Mouse (Mus musculus) layer of hippocampus, adult 8-10 months (tissue): ENCODE results near the gene Gpr176. TPM values are rescaled to one million over a fixed set of nuclear protein-coding genes. Genes with fewer than 3 reads are reported as not detected.
"Not testable (repeated sequence)": the region's sequence is repeated elsewhere in the genome, so short reads cannot be mapped to it uniquely, and the experiment has no call there.

Source experiments
- DNase-seq, 2 experiments: peaks; one replicate each; pipeline ENCODE4 v3.0.0; 2022; ENCODE audit warnings: low spot score in 2 of 2
- total RNA-seq, 4 experiments: library from RNA; stranded (reverse); gene quantifications; 2 replicates each; pipeline ENCODE4 v1.2.4; 2022

The Gpr176 gene
- total RNA-seq, 4 experiments from 2014 or later = 9.8 to 11.8 (median 10.4) TPM

DNA sequence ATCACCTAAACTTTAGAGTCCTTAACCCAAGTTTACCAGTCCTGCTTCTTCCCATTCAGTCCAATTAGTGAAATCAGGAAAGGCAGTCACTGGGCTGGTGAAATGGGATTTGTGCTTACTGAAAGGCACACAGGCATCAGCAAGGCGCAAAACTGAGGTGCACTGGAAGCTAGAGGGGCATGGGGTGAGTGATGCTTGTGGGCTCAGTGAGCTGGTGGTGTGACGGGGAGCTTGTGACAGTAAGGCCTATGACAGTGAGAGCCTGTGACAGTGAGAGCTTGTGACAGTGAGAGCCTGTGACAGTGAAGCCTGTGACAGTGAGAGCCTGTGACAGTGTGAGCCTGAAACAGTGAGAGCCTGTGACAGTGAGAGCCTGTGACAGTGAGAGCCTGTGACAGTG is 71.6 kb downstream of the Gpr176 start:
- no peak for DNase-seq

DNA sequence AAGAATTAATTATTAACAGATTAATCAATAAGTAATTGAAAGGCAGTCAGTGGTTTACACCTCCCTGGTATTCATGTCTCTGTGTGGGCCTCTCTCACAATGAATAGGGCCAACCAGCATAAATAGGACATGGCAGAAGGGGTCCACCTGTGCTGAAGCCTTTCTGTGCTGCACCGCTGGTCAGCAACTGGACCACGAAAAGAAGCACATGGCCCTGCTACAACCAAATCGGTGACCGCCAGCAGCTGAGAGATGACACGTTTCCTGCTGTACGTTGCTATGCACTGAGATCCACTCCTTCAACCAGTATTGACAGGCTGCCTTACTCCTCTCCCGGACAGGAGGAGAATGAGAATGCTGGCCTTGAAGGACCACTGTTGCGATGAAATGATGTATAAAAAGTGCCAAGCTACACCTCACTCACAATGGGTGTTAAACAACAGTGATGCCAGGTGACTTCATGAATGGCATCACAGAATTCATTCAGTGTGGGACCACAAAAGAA is 72.1 kb downstream of the Gpr176 start:
- no peak for DNase-seq

DNA sequence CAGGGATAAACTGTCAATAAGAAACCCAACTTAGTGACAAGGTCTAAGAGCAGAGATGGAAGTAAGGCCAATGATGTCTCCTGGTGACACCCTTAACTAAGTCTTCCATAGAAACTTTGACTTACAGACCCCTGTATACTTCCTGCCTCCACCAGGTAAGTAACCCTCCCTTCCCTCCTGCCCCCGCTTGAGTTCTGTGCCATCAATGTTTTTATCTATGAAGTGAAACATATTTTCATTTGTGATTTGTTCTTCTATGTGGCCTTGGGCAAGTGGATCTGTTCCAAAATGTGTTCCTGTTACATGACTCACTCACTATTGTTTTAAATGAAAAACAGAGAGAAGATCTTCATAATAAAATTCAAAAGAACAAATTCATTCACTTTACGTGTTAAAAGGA is 73.2 kb downstream of the Gpr176 start:
- DNase-seq = no peak

DNA sequence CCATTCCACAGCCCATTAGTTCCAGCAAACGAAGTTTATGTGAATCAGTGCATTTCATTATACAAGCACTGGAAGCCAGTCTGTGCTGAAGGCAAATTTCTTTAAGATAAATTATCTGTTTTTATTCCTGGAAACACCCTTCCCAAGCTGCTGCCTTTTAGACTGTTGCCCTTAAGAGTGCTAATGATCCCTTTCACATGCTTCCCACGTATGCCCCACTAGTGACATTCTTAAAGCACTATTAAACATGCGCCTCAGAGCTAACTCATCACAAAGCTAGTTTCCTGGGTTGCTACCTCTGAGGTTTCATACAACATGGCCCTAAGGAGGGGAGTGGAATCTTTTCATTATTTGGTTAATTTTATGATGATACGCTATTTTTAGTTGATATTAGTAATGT is 74.6 kb downstream of the Gpr176 start:
- no peak for DNase-seq

DNA sequence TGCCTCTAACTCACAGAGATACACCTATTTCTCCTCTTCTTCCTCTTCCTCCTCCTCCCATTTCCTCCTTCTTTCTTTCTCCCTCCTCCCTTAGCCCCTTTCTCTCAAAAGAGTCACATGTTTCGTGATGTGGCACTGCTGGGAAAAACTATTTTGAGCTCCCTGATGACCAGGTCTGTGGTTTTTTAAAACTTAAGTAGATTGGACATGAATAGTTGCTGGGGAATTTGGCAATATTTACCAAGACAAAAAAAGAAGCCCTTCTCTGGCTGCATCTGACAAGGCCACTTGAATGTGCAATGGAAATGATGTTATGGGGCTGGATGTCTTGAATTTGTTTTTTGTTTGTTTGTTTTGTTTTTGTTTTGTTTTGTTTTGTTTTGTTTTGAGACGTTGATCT is 75.3 kb downstream of the Gpr176 start:
- DNase-seq = no peak

DNA sequence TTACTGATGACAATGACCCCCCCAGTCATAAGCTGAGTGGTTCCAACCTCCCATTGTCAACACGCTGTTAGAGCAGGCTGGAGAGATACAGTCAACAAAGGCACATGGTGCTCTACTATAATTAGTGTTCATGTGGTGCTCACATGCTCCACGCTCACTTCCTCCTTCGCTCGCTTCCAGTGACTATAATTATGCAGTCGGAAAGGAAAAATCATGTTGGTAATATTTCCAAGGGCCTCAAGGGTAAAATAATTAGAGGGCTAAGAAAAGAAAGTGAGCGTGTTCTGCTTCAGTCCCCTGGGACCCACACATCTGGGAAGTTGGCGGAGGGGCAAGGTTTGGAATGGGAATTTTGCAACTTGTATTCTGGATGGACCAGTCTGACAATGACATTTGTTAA is 77.7 kb downstream of the Gpr176 start:
- DNase-seq = no peak

DNA sequence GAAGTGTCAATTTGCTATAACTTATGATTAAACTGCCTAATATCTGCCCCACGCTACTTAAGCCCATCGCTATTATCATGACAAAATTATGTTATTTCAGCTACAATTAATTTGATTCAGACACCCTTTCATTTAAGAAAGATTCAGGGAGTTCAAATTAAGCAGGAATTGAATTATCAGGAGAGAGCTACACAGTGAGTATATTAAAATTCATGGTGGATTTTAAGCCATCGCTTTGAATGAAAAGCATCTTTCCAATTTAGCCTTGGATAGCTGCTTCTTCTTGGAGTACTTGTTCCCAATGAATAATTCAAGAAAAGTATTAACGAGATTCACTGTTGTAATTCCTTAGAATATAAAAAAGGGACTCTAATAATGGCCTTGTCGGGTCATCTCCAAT is 79.6 kb downstream of the Gpr176 start:
- no peak for DNase-seq

DNA sequence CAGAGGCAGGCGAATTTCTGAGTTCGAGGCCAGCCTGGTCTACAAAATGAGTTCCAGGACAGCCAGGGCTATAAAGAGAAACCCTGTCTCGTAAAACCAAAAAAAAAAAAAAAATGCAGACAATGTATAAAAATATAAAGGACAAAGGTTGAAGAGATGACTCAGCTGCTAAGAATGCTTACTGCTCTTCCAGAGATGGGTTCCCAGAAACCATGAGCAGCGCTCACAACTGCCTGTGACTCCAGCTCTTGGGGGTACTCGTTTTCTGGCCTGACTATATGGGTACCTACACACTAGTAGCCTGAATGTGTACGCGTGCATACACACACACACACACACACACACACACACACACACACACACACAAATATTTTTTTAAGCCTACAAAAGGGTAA is 84.2 kb downstream of the Gpr176 start:
- not testable (repeated sequence) for DNase-seq

DNA sequence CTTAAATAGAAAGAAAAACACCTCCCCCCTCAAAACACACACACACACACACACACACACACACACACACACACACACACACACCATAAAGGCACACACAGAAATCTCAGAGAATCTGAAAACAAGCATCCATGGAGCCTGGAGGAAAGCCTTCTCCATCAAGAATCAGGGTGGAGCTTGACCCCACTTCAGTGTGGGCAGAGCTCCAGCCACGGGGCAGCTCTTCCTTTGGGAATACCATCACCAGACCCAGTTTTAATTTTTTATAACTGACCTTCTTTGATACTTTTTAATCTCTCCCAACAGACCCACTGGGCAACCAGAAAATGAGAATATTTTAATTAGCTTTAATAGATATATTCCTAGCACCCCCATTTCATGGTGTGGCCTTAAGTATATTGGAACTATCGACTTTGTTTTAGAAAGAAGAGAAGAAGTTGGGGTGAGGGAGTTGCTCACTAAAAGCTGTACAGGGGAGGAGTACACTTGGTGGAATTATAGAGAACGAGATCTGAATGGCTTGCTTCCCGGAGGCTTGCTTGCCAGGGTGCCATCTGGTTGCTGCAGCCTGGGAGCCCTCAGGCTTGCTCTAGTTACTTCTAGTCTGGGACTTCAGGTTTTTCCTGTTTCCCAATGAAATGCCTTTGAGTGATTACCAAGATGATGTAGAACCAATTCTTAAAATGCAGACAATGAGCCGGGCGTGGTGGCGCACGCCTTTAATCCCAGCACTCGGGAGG is 84.7 kb downstream of the Gpr176 start:
- DNase-seq = no peak

DNA sequence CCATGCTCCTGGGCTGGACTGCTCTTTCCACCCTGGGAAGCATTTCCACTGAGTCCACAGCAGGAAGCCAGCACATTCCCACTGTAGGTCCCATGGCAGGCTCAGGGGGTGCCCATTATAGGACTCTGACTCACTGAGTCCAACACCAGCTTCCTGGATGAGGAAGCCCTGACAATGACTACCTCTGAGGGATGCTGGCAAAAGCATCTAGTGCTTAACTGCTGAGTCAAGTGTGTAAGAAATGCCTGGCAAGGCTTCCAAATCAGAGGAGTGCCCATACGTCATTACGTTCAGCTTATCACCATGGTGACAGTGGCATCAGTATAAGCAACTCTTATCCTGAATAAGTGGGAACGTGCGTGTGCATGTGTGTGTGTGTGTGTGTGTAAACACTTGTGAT is 85.5 kb downstream of the Gpr176 start:
- no peak for DNase-seq

DNA sequence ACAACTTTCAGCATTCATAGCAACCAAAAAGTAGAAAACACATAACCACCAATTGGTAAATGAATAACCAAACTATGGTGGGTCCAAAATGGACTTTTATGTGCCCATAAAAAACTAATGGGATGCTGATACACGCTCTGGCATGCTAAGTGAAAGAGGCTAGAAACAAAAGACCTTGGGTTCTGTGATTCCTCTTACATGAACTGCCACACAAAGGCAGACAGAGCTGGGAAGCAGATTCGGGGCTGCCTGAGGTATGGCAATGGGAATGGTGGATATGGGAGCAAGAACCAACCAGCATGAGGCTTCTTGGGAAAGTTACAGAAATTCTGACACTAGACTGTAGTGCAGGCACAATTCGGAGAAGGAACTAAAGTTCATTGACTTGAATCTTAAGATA is 90.8 kb downstream of the Gpr176 start:
- DNase-seq = no peak

DNA sequence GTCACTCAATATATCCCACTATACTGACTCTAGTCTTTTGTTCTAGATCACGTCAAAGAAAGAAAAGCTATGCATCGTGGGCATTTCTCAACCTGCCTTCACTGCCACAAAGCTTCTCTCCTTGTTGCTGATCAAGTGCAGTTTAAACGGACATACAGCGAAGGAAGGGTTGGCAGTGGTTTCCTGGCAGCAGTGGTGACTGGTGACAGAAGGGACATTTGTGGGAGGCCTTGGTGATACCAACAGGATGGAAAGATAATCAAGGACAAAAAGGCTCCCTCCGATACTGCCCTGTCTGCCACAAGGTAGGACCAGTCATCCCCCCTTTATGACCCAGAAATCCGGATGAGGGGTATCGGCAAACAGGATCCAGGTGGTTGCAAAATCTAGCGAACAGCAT is 95.0 kb downstream of the Gpr176 start:
- no peak for DNase-seq

DNA sequence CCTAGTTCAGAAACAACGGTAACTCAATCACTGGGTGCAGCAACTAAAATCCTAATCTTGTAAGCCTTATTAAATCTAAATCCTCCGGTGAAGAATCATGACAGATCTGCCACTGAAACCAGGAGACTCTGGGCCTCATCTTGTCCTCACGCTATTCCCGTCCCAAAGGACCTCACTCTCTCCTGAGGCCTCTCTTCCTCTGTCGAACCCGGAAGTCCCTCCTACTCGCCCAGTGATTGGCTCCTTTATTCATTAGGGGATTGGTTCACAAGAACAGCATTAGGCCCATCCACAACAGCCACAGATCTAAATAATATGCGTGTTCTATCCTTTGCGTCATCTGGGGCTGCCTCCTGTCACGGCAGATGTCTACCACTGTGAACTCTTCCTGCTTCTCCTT is 101.6 kb downstream of the Gpr176 start:
- DNase-seq = no peak

DNA sequence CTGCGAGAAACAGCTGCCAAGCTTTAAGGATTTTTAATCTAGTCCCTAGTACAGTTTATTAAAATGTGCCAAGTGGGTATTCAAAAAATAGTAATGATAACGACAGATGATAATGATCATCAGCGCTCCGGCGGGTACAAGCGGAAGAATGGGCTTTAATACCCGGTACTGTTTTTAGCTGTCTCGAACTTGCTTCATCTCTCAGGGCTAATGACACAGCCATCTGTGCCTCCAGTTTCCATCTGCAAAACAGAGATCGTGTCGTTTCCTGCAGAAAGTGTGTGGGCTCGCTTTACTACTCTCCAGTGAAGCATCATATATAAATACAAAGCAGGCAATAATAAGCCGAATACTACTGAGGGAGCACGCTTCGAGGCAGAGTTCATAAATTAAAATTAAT is 103.0 kb downstream of the Gpr176 start:
- peak; percentile 67 to 74 for DNase-seq

DNA sequence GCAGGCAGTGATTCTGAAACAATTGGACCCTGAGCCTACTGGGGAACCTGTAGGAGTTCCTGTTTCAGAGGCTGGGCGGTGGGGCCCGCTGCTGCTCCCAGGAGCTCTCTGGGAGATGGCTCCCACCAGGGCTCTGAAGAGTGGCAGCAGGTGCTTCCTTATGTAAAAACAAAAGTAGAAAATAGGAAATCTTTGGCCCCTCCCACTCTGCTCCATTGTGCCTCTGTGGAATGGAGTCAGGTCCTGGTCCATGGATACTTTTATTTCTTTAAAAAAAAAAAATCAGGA is 109.4 kb downstream of the Gpr176 start:
- DNase-seq = no peak

DNA sequence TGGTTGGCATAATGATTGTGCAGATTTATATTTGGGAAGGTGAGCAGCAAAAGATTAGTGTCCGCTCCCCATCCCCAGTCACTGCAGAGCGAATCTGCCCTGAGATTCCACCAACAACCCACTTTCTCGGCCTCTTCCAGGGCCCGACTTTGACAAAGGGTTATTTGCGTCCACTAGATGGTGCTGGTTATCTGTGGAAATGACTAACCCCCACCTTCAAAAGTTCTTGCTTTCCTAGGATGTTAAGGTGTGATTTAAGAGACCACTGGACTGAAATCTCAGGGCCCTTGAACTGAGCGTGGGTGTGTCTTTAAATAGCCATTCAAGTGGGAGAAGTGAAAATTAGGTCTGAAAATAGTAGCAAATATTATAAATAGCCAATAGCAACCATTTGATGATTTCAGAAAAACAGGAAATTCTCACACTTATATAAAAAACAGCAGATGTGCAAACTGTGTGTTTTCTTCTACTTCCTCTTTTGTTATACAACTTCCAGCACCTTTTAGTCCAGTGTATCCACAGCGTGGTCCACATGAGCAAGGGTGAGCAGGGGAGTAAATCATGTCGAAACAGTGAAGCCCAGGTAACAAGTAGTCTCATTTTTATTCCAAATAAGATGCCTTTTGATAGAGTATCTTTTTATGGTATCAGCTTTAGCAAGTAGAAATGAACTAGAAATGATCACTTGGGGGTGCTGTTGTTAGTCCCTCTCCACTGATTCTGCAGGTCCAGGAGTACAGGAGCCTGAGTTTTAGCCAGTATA is 109.9 kb downstream of the Gpr176 start:
- peak; percentile 18 to 54 for DNase-seq

DNA sequence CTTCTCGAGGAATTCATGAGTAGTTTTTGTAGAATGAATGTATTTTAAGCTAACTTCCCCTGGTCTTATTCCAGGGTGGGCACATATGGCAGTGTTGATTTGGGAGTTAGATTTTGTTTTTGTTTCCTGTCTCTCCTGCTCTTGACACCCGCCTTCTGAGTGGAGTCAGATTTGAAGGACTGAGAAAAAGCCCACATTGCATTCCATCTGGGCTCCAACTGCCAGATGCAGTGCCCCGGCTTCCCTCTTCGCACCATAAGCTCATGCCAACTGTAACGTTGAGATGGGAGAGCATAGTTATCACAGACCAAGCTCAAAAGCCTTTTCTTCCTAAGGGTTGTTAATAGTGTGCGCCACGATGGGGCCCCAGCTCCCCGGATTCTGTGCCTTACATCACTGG is 110.5 kb downstream of the Gpr176 start:
- DNase-seq = peak; percentile 71 to 75

DNA sequence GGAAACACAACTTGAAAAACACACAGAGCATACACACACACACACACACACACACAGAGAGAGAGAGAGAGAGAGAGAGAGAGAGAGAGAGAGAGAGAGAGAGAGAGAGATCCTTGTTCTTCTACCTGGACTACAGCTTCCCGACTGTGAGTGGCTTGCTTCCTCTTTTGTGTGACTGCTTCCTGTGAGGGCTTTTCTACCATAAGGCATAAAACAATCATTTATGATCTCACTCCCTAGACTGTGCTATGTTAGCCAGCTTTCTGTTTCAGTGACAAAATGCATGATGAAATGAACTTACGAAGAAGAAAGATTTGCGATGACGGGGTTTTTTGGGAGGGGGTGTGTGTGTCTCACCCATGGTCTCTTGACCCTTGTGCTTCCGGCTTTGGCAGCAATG is 113.5 kb downstream of the Gpr176 start:
- DNase-seq = no peak

DNA sequence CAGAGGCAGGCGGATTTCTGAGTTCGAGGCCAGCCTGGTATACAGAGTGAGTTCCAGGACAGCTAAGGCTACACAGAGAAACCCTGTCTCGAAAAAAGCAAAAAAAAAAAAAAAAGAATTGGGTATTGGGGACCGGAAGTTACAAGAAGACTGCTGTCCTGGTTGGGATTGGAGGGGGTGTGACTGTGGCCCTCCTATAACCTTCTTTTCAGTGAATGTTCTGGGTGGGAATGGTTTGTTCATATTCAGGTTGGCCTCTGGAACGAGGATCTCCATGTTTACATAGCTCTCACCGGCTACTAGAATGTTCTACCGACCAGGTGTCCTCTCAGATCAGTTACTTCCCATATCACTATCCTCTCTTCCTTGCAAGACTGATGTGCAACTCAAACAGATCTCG is 116.1 kb downstream of the Gpr176 start:
- DNase-seq = no peak

DNA sequence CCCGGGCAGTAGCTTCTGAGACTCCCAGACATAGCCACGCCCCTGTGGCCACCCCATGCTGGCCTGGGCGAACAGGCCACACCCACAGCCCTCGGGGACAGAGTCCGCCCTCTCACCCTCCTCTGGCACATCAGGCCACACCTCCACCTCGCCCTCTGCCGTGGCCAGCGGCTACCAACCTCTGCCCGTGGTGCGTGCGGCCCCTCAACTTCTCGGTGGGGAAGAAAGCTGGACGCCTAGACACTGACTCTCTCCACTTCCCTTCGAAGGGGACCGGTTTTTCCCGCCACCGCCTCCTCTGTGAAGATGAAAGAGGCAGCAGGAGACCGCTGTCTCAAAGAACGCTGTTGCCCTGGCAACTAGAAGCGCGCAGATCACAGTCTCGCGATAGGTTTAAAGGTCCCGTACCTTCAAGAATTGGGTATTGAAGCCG is 116.6 kb downstream of the Gpr176 start, which contains the start of gene Fsip1:
Gene Fsip1 (minus strand): TSS at position 346 of the 433 bp plus-strand sequence.
- DNase-seq = peak; percentile 49 to 65

DNA sequence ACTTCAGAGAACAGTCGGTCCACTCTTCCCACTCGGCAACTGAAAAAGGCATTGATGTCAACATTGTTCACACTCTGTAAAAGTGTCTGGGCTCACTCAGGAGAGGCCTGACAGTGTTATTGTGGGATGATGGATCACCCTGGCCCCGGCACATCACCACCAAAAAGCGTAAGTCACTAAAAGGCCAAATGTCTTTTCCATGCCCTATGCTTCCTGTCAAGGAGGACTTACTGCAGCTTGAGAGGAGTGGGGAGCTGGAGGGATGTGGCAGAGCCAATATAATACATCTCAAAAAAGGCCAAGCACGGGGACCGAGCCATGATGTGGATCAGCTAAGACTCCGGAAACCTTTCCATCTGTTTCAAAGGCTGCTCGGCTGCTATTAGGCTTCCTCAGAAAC is 118.7 kb downstream of the Gpr176 start:
- DNase-seq = no peak

DNA sequence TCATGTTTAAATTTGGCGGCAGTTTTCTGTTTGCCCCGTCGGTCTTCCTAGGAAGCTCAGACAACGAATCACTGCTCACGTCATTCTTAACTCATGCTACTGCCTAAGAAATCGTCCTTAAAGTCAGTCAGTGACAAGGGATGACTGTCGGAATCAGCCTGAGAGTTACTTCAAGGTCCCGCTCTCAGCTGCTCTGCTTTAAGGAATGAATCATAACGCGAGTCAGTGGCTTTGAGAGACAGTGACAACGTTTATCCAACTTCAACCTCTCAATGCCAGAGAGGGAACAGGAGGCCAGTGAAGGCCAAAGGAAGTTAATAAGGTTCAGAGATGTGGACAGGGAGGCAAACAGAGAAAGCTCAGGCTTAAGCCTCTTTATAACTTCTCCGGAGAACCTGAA is 124.3 kb downstream of the Gpr176 start:
- no peak for DNase-seq

DNA sequence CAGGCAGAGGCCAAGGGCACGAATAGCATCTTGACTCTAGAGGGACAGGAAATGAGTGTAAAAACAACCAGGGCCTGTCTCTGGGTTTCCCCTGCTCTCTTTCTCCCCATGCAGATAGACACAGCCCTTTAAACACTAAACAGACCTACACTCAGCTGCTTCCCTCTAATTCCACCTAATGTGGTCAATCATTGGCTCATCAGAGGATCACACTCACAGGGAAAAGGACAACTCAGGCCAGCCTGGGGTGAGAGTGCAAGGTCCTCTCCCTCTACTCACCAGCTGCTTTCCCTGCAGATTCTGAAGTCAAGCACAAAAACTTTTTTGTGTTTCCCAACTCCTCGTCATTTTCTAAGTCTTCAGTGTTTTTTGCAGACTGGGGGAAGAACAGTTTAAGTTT is 125.2 kb downstream of the Gpr176 start:
- DNase-seq = no peak
